Mouse (Mus musculus): ENCODE measurements around the gene Rsf1. TPM values are rescaled to one million over a fixed set of nuclear protein-coding genes. Genes with fewer than 3 reads are reported as not detected.

Gene Rsf1
- total RNA-seq, 2 experiments from 2014 or later, result 42.3 to 45.4 TPM

GRCm38 (mm10) chr7:97629351-97629750 lies 49.7 kb downstream of the Rsf1 start:
- no peak for DNase-seq (ENCODE audit: low spot score in 2 of 2)

DNA sequence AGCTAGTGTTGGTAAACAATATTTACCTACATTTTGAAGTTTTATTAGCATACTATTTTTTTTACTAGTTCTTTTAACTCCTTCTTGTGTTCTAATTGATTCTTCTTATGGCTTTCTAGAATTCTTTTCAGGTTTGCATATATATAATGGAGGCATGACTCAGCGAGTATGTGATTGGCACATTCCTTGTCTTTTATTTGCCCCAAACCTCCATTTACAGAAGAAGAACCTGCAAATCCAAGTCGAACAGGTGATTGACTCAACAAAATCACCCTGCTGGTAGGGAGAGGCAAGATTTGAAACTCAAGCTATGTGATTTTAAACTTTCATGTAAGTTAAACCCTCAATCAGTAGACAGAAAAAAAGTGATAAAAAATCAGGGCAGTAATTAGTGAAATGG lies 51.6 kb downstream of the Rsf1 start:
- no peak for DNase-seq (ENCODE audit: low spot score in 2 of 2)

DNA sequence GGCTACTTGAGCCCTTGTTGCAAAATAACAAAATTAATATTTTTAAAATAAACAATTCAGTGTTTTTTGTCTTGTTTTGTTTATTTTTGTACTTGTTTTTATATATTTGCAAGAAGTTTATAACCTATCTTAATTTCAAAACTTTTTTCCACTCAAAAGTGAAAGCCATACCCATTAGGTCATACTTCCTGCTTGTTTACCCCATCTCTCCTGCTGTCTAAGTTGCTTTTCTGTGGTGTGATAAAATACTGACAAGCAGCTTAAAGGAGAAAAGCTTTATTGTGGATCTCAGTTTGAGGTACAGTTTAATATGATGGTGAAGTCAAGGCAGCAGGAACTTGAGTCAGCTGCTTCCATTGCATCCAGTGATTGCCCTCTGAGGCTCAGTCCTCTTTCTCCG lies 53.2 kb downstream of the Rsf1 start:
- DNase-seq (ENCODE audit: low spot score in 2 of 2), result no peak

DNA sequence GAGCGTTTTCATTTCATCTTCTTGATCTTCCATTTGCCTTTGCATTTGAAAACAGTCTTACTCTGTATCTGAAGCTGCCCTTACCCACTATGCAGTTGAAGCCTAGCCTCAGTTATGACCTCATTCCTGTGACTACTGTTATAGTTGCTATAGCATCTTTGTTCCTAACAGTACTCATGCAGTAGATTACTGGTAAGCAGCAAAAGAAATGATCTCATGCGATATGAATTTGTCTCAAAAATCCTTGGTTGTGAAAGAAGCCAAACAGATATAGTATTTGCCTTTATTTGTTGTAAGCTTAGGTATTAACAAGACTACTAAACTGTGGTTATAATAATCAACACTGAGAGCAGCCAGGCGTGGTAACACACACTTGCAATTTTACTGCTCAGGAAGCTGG lies 65.4 kb downstream of the Rsf1 start:
- no peak for DNase-seq (ENCODE audit: low spot score in 2 of 2)

GRCm38 (mm10) chr7:97647656-97648055 lies 68.0 kb downstream of the Rsf1 start:
- no peak for DNase-seq (ENCODE audit: low spot score in 2 of 2)

- DNase-seq (ENCODE audit: low spot score in 2 of 2), result no peak
Observed at GRCm38 (mm10) chr7:97650729-97651128, 71.0 kb downstream of the Rsf1 start.

DNA sequence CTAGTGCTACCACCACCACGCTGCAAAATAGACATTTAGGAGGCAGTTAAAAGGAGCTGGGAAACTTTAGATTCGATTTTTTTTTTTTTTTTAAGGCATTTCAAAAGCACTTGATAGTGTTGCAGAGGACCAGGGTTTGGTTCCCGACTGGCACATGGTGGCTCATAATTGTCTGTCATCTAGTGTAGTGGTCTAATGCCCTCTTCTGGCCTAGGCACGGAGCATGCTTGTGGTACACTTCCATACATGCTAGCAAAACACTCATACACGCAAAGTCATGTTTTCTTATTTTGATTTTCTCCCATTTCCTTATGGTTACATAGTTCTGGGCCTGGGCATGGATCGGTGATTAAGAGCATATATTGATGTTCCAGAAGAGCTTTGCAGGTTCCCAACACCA lies 76.5 kb downstream of the Rsf1 start:
- DNase-seq (ENCODE audit: low spot score in 2 of 2), result no peak

GRCm38 (mm10) chr7:97661634-97662033 lies 81.9 kb downstream of the Rsf1 start:
- DNase-seq (ENCODE audit: low spot score in 2 of 2), result no peak

DNA sequence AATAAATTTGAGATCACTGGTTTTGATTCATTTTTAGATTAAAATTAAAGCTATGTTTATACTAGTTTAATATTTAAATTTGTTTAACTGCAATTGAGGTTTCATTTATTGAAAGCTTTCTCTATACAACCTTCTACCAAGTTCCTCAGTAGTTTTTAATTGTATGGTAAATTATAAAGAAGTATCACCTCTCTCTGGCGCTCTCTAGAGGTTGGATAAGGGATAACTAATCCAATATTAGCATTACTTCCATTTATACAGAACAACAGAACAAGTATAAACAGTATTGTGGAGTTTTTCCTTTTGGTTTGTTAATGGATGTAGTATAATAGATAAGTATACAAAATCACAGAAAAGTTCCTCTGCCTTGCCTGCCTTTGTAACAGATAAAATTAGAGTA lies 99.5 kb downstream of the Rsf1 start:
- DNase-seq (ENCODE audit: low spot score in 2 of 2), result no peak

DNA sequence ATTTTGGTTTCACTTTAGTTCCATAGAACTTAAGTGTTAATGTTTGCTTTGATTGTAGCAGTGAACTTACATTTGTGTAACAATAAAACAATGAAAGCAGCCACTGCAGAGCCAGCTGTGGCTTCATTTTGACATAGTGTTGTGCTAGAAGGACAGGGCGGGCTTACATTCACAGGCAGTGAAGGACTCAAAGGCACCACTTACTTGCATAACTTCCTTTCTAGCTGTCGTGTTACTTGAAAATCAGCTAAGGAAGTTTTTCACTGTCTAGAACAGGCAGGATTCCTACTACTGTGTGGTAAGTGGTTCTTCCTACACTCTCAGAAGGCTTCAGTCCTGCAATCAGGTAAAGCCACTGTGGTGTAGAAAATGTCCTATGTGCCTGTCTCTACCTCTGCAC lies 108.1 kb downstream of the Rsf1 start:
- DNase-seq (ENCODE audit: low spot score in 2 of 2), result no peak

- no peak for DNase-seq (ENCODE audit: low spot score in 2 of 2)
Observed at GRCm38 (mm10) chr7:97695441-97695840, 115.8 kb downstream of the Rsf1 start.

DNA sequence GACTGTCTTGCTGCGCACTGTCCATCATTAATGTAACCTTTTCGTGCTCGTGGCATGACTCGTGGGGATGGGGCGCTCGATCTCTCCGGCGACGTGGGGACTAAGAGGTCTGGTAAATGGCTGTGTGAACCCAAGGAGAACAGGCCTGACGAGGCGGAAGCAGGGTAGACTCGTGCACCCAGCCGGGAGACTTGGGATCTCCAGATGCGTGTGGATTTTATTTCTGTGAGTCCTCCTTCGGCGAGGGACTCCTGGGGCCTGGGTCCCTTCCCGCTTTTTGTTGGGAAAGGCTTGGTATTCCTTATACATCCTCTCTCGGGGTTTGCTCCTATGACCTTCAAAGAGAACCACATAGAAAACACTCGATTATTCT lies 116.4 kb downstream of the Rsf1 start:
- no peak for DNase-seq (ENCODE audit: low spot score in 2 of 2)

GRCm38 (mm10) chr7:97696506-97697254 lies 117.0 kb downstream of the Rsf1 start, which contains the start of gene Clns1a:
Clns1a (plus strand) TSS chr7:97696634.
- peak; percentile 95 to 97 for DNase-seq (ENCODE audit: low spot score in 2 of 2)

GRCm38 (mm10) chr7:97700173-97700572 lies 120.5 kb downstream of the Rsf1 start:
- DNase-seq (ENCODE audit: low spot score in 2 of 2), result no peak

DNA sequence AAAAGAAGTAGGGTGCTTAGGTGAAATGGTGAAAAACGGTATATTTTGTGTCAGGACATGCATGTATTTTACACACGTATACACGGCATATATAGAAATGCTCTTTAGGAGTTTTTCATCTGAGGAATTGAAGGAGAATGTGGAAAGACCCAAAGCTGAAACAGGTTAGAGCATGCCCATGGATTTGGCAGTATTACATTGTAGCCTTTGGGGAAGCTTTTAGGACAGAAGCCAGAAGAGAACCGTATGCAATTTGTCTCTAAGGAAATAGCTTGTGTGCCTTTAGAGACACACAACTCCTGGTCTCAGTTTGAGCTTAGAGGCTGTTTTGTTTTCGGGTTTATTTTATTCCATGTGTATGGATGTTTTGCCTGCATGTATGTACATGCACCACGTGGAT lies 121.4 kb downstream of the Rsf1 start:
- DNase-seq (ENCODE audit: low spot score in 2 of 2), result no peak

- no peak for DNase-seq (ENCODE audit: low spot score in 2 of 2)
Observed at GRCm38 (mm10) chr7:97707123-97707522, 127.4 kb downstream of the Rsf1 start.

GRCm38 (mm10) chr7:97707809-97708208 lies 128.1 kb downstream of the Rsf1 start:
- no peak for DNase-seq (ENCODE audit: low spot score in 2 of 2)

GRCm38 (mm10) chr7:97709204-97709603 lies 129.5 kb downstream of the Rsf1 start:
- no peak for DNase-seq (ENCODE audit: low spot score in 2 of 2)

GRCm38 (mm10) chr7:97714651-97715050 lies 135.0 kb downstream of the Rsf1 start:
- no peak for DNase-seq (ENCODE audit: low spot score in 2 of 2)

DNA sequence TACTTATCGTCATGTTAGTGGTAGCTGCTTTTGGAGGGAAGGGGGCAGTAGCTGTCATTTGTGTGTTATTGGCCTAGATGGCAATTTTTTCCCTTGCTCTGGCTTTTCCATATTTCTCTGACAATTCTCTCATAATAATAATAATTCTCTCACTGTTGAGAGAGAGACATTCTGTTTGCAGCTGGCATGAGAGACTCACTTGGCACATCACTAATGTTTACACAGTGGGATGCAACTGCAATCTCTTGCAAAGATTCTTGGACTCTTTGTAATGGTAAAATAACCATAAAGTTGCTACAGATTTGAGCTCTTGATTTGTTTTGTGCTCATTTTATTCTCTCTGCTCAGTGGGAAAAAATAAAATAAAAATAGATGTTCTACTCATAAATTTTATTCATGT lies 137.6 kb downstream of the Rsf1 start:
- no peak for DNase-seq (ENCODE audit: low spot score in 2 of 2)

DNA sequence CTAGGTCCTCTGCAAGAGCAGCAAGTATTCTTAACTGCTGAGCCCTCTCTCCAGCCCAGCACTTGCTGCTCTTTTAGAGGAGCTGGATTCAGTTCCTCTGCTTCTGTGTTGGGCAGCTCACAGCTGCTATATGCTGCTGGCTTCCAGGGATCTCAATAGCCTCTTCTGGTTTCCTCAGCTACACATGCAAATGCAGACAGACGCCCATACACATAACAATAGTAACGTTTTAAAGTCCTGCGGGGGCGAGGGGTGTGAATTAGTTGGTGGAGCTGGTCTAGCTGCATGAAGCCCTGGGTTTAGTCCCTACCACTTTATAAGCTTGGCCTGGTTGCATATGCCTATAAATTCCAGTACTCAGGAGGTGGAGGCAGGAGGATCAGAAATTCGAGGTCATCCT lies 139.4 kb downstream of the Rsf1 start:
- no peak for DNase-seq (ENCODE audit: low spot score in 2 of 2)

DNA sequence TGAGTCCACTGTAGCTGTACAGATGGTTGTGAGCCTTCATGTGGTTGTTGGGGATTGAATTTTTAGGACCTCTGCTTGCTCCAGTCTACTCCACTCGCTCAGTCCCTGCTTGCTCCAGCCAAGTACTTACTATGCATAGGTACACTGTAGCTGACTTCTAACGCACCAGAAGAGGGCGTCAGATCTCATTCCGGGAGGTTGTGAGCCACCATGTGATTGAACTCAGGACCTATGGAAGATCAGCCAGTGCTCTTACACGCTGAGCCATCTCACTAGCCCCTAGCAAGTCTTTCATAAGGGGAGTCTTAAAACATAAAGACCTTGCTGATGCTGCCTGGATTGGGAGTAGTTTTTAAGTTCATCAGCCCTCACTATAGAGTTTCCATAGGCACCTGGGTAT lies 140.4 kb downstream of the Rsf1 start:
- no peak for DNase-seq (ENCODE audit: low spot score in 2 of 2)

DNA sequence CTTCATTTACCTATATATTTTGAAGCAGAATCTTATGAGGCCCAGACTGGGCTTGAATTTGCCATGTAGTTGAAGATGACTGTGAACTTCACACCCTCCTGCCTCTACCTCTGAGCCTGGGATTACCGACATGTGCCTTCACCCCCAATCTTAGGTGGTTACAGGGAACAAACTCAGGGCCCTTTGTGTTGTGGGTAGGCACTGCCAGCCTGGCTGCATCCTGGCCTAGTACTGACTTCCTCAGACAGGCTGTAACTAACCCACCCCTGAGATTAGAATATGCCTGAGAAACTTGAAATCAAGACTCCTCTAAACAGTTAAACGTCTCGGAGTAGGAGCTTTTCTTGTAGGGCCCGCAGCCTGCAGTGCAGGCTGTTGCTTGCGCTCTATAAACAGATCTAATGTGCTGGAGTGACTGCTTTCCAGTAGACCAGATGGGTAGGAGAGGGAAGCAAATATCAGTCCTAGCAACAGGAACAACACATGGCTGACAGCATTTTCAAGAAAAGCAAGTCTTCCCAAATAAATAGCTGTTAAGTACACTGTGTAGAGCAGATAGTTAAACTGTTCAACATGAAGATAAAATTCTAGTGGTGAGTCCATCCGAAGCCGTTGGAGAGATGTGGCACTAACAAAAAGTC lies 142.7 kb downstream of the Rsf1 start:
- no peak for DNase-seq (ENCODE audit: low spot score in 2 of 2)

Measured in layer of hippocampus, postnatal 10 days (tissue).